Mouse (Mus musculus) forebrain, postnatal 0 days (tissue): Measurements from ENCODE around the gene Rnf126. TPM values are rescaled to one million over a fixed set of nuclear protein-coding genes. Genes with fewer than 3 reads are reported as not detected.
A peak's percentile ranks its signal among the peaks of the same experiment; 100 is the strongest.

Experiments used
- ATAC-seq: fragments of 200-750 bp; cut with Nextera tagmentation; 2 replicates; pipeline ENCODE4 v1.8.0; 2017; ENCODE audit warnings: mild to moderate bottlenecking, moderate library complexity
- DNase-seq: peaks from one replicate; pipeline ENCODE4 v3.0.0-alpha.2; 2015
- H3K27ac ChIP-seq: fragments of 300-500 bp; sonication (generic); 2 replicates; pipeline ENCODE4 v1.5.1; 2014; ENCODE audit warnings: low read depth, mild to moderate bottlenecking, antibody characterized with exemption, low read length, moderate library complexity, mixed read lengths
- H3K27me3 ChIP-seq: fragments of 300-500 bp; sonication (generic); 2 replicates; pipeline ENCODE4 v1.6.1; 2014; ENCODE audit warnings: mild to moderate bottlenecking, low read length, mixed read lengths; ENCODE audit not compliant: insufficient read depth
- H3K36me3 ChIP-seq: fragments of 300-500 bp; sonication (generic); 2 replicates; pipeline ENCODE4 v1.6.1; 2014; ENCODE audit warnings: mild to moderate bottlenecking, moderate library complexity; ENCODE audit not compliant: insufficient read depth
- H3K4me1 ChIP-seq: fragments of 300-500 bp; sonication (generic); 2 replicates; pipeline ENCODE4 v1.6.1; 2014; ENCODE audit warnings: antibody characterized with exemption; ENCODE audit not compliant: insufficient read depth
- H3K4me2 ChIP-seq: fragments of 300-500 bp; sonication (generic); 2 replicates; pipeline ENCODE4 v1.6.1; 2014; ENCODE audit warnings: low read depth, mild to moderate bottlenecking, moderate library complexity
- H3K4me3 ChIP-seq: fragments of 300-500 bp; sonication (generic); 2 replicates; pipeline ENCODE4 v1.5.1; 2014; ENCODE audit warnings: low read depth, low read length, mixed read lengths
- H3K9ac ChIP-seq: fragments of 300-500 bp; sonication (generic); 2 replicates; pipeline ENCODE4 v1.6.1; 2014; ENCODE audit warnings: mild to moderate bottlenecking
- H3K9me3 ChIP-seq: fragments of 300-500 bp; sonication (generic); 2 replicates; pipeline ENCODE4 v1.6.1; 2016; ENCODE audit warnings: low read length
- CTCF ChIP-seq: sonication (generic); IDR thresholded peaks from 2 replicates; pipeline ENCODE4 v1.5.1; 2016; ENCODE audit warnings: antibody characterized with exemption, control low read depth, low read depth
- WGBS: fragments of 180-500 bp; shearing (Covaris S2); extraction: QIAGEN DNeasy Blood & Tissue Kit; methylation state at CpG from one replicate; pipeline ENCODE4 v1.1.7; 2014; 5-methylcytosine and 5-hydroxymethylcytosine counted together
- polyA plus RNA-seq: library from polyadenylated mRNA; unstranded; fragments of >200 nt; fragmentation: Nextera tagmentation; extraction: Ambion mirVana; gene quantifications from 2 replicates; pipeline ENCODE4 v1.2.1, GENCODE M21; 2015
- total RNA-seq: library from RNA; depleted of rRNA; stranded (reverse); fragments of >200 nt; gene quantifications from 2 replicates; pipeline ENCODE4 v1.2.3, GENCODE M21; 2014

The Rnf126 gene
- total and polyA plus RNA-seq, 2 experiments from 2014 or later, result 88.3 to 131 TPM

GRCm38 (mm10) chr10:79781956-79782355, 15.2 kb upstream of the Rnf126 start:
- no peak for TF ChIP-seq CTCF
- no peak overlapping the region for H3K4me2 ChIP-seq
- no peak overlapping the region for H3K9ac ChIP-seq
- DNase-seq, result no peak
- H3K27ac ChIP-seq, result no peak overlapping the region
- peaks cover 7% of the 10 kb centered on the region for H3K27me3 ChIP-seq
- no peaks in the 10 kb centered on the region for H3K4me1 ChIP-seq
- no peaks in the 10 kb centered on the region for H3K36me3 ChIP-seq
- no peak overlapping the region for H3K4me3 ChIP-seq
- ATAC-seq, result no peak
- no peaks in the 10 kb centered on the region for H3K9me3 ChIP-seq
- 51% methylated on average over 5 of the region's 5 CpGs for whole genome bisulfite sequencing

- TF ChIP-seq CTCF, result no peak
- Histone ChIP-seq H3K4me1 (no peaks in the 10 kb centered on the region), H3K36me3 (no peaks in the 10 kb centered on the region), H3K4me3 (peak overlapping the region; percentile 50), H3K9me3 (no peaks in the 10 kb centered on the region), H3K4me2 (peak overlapping the region; percentile 82), H3K27ac (no peak overlapping the region), H3K27me3 (peaks cover 12% of the 10 kb centered on the region), H3K9ac (peak overlapping the region; percentile 49; the same call in 1 of the 2 replicates)
- 34% methylated on average over 21 of the region's 21 CpGs for WGBS
- no peak for DNase-seq
- no peak for ATAC-seq
Measured at GRCm38 (mm10) chr10:79781139-79781538, 14.4 kb upstream of the Rnf126 start.

- Histone ChIP-seq H3K4me3 (peak overlapping the region; percentile 50), H3K27ac (no peak overlapping the region), H3K4me2 (peak overlapping the region; percentile 82), H3K9ac (peak overlapping the region; percentile 49), H3K9me3 (no peaks in the 10 kb centered on the region), H3K4me1 (no peaks in the 10 kb centered on the region), H3K36me3 (no peaks in the 10 kb centered on the region), H3K27me3 (peaks cover 12% of the 10 kb centered on the region)
- no peak for DNase-seq
- WGBS, result 2% methylated on average over 13 of the region's 13 CpGs
- TF ChIP-seq CTCF, result no peak
- ATAC-seq, result peak; percentile 68
Measured at GRCm38 (mm10) chr10:79780664-79781015, 13.9 kb upstream of the Rnf126 start.

GRCm38 (mm10) chr10:79779784-79780663, 13.3 kb upstream of the Rnf126 start:
- ATAC-seq (peak; percentile 94), DNase-seq (peak; percentile 96)
- peaks cover 12% of the 10 kb centered on the region for H3K27me3 ChIP-seq
- H3K4me2 ChIP-seq, result peak overlapping the region; percentile 82
- peak; percentile 93 for TF ChIP-seq CTCF
- no peaks in the 10 kb centered on the region for H3K36me3 ChIP-seq
- H3K4me1 ChIP-seq, result no peaks in the 10 kb centered on the region
- H3K27ac ChIP-seq, result no peak overlapping the region
- H3K4me3 ChIP-seq, result peak overlapping the region; percentile 50
- WGBS, result 3% methylated on average over 54 of the region's 55 CpGs
- no peaks in the 10 kb centered on the region for H3K9me3 ChIP-seq
- H3K9ac ChIP-seq, result peak overlapping the region; percentile 49

- Histone ChIP-seq H3K4me3 (no peak overlapping the region), H3K36me3 (no peaks in the 10 kb centered on the region), H3K4me1 (no peaks in the 10 kb centered on the region), H3K27ac (no peak overlapping the region), H3K9ac (no peak overlapping the region), H3K27me3 (peaks cover 12% of the 10 kb centered on the region), H3K4me2 (no peak overlapping the region), H3K9me3 (no peaks in the 10 kb centered on the region)
- DNase-seq (no peak), ATAC-seq (no peak)
- WGBS, result 26% methylated on average over 2 of the region's 2 CpGs
- TF ChIP-seq CTCF, result no peak
Measured at GRCm38 (mm10) chr10:79779193-79779592, 12.4 kb upstream of the Rnf126 start.

GRCm38 (mm10) chr10:79778006-79778405, 11.3 kb upstream of the Rnf126 start:
- H3K9me3 ChIP-seq, result no peaks in the 10 kb centered on the region
- H3K36me3 ChIP-seq, result no peaks in the 10 kb centered on the region
- H3K4me1 ChIP-seq, result no peaks in the 10 kb centered on the region
- WGBS, result 7% methylated on average over 15 of the region's 15 CpGs
- no peak overlapping the region for H3K4me2 ChIP-seq
- TF ChIP-seq CTCF, result no peak
- no peak for ATAC-seq
- H3K9ac ChIP-seq, result no peak overlapping the region
- peaks cover 12% of the 10 kb centered on the region for H3K27me3 ChIP-seq
- no peak for DNase-seq
- H3K27ac ChIP-seq, result no peak overlapping the region
- H3K4me3 ChIP-seq, result no peak overlapping the region

GRCm38 (mm10) chr10:79777103-79777531, 10.4 kb upstream of the Rnf126 start, which contains the start of gene Fstl3:
TSS of gene Fstl3 (plus strand) at chr10:79777272.
- Histone ChIP-seq H3K36me3 (no peaks in the 10 kb centered on the region), H3K27ac (no peak within 1 kb of the TSS), H3K4me2 (peak within 1 kb of the TSS; percentile 35), H3K4me3 (0 out of 2 replicates have a peak within 1 kb of the TSS, but pooled peaks have one; percentile 5), H3K9ac (no peak within 1 kb of the TSS), H3K27me3 (peaks cover 12% of the 10 kb centered on the region), H3K4me1 (no peaks in the 10 kb centered on the region), H3K9me3 (no peaks in the 10 kb centered on the region)
- no peak for DNase-seq
- no peak for TF ChIP-seq CTCF
- WGBS, result 2% methylated on average over 38 of the region's 39 CpGs
- no peak for ATAC-seq
